Mouse (Mus musculus) spleen, postnatal 10 days (tissue): Measurements from ENCODE around the gene Sit1.

Source experiments
- DNase-seq, 2 experiments: peaks; one replicate each; pipeline ENCODE4 v3.0.0; 2021 to 2022; ENCODE audit warnings: low spot score in 2 of 2

Sit1 gene

DNA sequence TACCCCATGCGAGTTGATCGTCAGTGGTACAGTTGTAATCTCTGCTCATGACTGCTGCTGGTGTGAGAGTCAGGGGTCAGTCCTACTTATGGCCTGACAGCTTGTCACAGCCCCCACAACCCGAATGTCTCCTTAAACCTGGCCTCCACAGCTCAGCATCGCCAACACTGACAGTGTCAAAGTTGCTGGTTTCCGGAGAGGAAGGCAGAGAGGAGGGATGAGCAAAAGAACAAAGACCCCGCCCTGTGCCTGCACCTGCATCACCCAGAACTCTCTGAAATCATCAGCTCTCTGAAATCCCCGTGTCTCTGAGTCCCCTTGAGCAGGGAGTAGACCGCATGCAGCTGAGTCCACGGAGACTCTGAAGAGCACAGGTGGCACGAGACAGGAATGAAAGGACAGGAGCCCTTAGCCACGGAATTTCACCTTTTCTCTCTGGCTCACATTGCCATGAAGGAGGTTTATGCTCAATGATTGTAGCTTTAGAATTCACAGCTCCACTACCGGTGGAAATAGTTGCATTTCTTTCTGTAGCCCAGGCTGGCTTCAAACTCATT lies at the start of gene Sit1:
Gene Sit1, minus strand, starts transcription at position 200 of the 557 bp plus-strand sequence.
- peak in 1 of 2 experiments; percentile 41 for DNase-seq

DNA sequence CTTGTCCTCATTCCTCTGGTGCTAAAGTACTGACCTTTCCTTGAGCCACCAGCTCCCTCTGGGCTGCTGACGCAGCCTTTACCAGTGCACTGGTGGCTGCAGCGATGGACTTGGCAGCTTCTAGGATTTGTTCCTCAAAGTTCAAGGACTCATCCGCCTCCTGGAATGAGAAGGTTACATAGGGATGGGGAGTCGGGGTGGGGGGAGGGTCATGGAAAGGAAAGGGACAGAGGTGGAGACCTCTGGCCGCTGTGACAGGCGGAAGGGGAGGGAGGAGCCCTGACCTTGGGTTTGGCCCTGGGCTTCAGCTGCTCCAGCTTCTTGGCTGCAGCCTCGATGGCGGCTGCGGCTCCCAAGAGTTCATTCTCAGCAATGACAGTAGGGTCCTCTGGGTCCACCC lies 49.7 kb upstream of the Sit1 start:
- no peak for DNase-seq

DNA sequence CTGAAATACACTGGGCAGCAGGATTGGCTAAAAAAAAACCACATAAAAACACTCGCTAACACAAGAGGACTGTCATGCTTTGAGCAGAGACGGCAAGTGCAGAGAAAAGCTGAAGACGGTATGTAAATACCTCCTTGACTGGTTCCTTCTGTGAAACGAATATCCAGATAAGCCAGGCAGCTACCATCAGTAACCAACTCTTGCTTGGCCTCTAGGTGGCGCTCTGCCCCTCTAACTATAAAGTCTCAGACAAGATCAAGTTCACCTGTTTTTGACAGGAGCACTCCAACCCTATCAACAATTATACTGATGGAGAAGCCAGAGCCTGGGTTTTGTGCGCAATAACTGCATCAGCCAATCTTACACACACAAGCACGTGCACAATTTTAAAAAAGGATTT lies 47.0 kb upstream of the Sit1 start:
- peak; percentile 73 to 89 for DNase-seq

DNA sequence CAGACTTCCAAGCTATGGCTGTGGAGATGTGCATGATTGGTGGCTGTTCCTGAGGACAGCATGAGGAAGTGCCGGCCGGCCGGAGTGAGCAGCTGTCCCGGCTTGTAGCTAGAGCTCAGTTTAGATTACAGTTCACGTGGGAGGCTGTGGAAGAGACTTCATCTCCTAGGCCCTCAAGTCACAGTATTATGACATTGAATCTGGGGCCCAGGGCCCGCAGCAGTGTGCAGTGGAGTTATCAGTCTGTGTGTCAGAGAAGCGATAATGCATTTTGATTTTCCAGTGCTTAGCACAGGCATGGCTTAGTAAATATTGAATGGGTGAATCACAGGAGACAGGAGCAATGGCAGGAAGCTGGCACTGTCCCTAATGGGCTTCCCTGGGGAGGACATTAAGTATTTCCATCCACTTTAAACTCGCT lies 46.6 kb upstream of the Sit1 start:
- DNase-seq = no peak

DNA sequence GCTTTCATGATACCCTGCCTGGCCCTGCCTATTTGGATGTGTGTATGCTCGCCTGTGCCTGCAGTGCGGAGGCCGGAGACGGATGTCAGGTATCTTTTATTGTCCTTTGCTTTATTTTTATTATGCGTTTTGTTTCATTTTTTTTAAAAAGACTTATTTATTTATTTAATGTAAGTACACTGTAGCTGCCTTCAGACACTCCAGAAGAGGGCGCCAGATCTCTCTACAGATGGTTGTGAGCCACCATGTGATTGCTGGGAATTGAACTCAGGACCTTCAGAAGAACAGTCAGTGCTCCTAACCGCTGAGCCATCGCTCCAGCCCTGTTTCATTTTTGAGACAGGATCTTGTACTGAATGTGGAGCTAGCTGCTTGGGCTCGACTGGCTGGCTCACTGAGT lies 45.0 kb upstream of the Sit1 start:
- DNase-seq = no peak

DNA sequence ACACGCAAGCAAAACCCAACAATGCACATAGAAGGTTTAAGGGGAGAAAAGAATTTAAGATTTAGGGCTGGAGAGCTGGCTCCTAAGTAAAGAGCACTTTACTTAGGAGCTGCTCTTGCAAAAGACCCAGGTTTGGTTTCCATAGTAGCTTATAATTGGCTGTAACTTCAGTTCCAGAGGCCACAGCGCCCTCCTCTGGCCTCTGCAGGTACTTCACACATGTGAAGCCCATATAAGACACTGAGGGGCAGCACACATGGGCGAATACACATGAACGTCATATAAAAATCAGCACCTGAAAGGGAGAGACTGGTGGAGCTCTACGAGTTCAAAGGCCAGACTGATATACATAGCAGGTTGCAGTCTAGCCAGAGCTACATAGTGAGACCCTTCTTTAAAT lies 44.3 kb upstream of the Sit1 start:
- DNase-seq = peak in 1 of 2 experiments; percentile 52

DNA sequence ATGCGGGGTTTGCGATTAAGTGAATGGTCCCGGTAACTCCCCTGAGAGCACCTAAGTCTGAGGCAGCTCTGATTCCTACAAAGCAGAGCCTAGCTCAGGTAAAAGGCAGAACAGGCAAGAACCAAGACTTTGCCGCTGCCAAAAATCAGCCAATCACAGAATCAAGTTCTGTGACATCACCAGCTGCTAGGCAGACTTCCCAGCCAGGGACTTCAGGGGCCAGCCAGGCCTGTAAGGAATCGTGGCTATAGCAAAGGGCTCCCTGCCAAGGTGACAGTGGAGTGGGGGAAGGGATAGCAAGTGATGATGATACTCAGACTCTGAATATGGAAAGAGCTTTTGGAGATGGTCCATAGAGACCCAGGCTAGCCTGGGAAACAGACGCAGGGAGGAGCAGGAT lies 36.4 kb upstream of the Sit1 start:
- peak; percentile 84 to 88 for DNase-seq

DNA sequence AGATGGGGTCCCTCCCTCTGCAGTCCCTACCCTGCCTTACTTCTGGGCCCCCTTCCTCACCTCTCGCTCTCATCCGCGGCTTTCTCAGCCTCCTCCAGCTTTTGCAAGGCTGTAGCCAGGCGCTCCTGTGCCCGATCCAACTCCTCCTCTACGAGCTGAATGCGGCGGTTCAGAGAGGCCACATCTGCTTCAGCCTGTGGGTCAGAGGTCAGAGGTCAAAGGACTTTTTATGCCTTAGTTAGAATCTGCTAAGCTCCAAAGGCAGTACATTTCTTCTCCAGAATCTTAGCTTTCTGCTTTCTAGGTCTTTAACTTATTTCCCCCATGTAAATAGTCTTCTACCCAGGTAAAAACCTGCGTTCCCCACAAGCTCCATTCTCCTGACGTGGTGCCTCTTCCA lies 36.0 kb upstream of the Sit1 start:
- peak in 1 of 2 experiments; percentile 15 for DNase-seq

DNA sequence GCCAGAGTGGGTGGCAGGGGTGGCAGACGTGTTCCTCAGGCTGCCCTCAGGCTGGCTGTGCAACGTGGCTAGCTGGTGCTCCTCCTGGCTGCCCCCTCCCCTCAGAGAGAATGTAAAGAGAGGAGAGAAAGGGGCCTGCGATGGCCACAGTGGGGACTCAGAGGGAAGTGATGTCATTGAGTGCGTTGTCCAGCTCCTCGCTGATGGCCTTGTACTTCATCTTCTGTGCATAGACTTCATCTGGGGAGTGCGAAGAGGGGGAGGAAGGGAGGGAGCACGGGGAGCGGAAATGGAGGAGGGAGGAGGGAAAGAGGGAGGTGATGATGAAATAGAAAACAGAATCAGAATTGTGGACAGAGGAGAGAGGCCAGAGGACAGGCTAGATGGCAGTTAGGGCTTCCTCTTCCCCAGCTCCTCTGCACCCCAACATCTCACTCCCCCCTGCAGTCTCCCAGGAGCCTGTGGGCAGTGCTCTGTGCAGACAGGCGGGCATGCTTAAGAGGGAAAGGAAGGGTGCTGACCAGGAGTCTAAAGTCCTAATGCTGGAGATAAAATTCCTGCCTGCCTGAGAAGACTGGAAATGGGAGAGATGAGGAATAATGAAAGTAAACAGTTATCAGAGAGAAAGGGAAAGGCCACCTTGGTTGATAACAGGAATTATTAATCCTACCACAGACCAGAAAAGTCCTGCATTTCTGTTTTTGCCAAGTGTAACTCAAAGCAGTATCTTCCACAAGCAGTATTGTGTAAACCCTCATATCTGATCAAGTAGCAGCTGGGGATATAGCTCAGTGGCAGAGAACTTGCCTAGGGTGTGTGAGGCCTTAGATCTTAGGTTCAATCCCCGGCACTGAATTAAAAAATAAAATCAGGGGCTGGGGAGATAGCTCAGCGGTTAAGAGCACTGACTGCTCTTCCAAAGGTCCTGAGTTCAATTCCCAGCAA lies 32.5 kb upstream of the Sit1 start:
- DNase-seq = no peak

DNA sequence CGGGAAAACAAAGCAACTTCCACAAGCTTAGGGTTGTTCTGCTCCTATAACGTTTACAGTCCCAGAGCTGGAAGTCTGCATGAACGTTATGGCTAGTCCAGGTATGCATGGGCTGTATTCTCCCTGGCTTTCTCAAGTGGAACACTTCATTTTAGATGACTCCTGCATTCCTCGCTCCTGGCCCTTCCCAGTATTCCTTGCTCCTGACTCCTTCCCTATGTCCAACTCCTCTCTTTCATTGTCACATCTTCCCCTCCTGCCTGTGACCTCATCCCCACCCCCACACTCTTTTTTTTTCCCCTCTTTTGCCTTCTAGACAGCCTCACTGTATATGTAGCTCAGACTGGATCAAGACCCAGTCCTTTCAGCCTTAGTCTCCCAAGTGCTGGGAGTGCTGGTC lies 30.3 kb upstream of the Sit1 start:
- no peak for DNase-seq

DNA sequence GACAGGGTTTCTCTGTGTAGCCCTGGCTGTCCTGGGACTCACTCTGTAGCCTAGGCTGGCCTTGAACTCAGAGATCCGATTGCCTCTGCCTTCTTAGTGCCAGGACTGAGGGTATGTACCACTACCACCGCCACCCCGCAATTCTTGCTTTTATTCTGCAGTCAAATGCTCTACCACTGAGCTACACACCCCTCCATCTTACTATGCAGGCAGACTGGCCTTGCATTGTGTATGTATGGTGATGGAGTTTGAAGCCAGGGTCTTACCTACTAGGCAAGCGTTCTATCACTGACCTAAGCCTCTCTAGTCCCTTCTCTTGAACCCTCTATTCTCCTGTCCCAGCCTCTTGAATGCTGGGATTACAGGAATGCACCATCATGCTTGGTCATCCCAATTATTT lies 29.8 kb upstream of the Sit1 start:
- no peak for DNase-seq

DNA sequence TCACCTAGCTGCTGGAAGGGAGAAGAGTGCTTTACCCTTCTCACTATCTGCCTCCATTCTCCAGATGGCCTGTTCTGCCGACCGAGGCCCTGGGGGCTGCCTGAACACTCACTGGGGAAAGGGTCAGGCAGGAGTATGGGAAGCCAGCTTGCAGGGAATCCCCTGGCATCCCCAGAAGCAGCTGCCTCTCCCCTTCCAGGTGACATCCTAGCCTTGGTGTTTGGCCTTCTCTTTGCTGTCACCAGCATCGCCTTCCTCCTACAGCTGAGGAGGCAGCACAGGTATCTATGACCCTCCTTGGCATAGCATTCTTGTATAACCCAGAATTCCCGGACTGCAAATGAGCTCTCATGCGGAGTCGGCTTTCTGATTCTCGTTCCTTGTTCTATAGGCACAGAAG lies 29.1 kb upstream of the Sit1 start:
- DNase-seq = no peak

DNA sequence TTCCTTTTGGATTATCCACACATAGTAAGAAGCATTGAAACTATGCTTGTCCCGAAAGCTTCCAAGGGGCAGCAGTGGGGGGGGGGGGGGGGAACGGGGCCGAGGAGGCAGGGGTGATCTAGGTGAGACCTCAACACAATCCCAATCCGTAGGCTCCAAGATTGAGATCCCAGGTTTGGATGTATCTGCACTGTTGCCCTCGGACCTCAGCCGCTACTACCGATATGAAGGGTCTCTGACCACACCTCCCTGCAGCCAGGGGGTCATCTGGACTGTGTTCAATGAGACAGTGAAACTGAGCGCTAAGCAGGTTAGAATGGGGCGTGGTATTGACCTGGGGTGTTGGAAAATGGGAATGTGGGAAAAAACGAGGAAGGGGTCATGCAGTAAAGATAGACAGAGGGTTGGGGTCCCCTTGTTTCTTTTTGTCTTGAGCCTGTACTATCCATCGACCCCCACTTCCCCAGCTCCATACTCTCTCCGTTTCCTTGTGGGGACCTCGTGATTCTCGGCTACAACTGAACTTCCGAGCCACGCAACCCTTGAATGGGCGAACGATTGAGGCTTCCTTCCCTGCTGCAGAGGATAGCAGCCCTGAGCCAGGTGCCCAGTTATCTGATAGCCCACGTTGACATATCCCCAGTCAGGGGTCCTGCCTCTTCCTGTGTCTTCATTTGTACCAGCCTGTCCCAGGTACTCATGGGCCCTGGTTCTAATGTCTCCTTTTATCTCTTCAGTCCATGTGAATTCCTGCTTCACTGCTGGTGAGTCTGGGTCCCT lies 28.3 kb upstream of the Sit1 start:
- DNase-seq = no peak

DNA sequence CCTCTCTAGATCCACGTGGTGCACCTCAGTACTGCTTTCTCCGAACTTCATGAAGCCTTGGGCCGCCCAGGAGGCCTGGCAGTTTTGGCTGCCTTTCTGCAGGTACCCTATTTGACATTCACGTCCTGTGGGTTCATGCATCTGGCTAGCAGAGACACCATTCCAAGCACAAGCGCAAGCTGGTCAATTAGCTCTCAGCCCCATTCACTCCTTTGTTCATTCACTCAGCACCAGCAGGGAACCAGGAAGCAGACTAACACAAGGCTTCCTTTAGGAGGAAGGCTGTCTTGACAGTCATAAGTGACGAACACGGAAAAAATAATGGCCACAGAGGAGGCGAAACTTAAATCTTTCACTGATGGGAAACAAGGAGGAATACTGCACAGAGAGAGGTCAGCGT lies 25.6 kb upstream of the Sit1 start:
- no peak for DNase-seq

DNA sequence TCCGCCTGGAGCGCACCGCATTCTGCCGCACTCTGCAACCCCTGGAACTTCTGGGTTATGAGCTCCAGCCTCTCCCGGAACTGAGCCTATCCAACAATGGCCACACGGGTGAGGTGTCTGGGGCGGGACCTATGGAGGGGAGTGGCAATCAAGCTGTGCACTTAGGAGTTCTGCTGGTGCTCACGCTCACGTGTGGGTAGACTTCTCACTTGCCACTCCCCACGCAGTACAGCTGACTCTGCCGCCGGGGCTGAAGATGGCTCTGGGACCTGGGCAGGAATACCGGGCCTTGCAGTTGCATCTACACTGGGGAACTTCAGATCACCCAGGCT lies 25.1 kb upstream of the Sit1 start:
- peak; percentile 38 to 67 for DNase-seq

DNA sequence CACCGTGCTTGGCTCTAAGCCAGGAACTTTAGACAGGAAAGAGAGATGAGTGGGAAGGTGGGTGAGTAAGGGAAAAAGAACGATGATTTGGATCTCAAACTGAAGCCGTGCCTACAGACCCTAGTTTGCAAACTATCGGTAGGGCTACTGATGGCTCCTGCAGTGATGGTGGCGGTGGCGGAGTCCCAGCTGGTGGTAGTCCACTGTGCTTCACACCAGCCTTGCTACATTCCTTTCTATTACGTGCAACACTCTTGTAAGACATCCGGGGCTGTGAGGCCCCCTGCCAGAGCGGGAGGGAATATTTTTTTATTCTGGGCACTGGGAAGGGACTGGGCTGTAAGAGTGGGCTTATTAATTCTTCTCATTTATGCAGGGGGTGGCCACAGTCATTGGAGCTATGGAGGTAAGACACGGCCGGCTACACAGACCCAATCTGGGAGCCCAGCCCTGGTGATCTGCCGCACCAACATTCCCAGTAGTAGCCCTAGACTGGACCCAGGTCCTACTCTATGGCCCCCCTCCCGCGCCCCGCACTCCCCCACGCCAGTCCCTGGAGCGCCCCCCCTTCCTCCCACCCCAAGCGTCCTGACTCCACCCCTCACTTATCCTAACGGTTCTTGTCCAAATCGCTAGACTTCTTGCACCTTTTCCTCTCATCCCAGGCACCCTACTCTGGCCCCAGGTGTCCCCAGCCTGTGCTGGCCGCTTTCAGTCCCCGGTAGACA lies 24.6 kb upstream of the Sit1 start:
- DNase-seq = no peak

DNA sequence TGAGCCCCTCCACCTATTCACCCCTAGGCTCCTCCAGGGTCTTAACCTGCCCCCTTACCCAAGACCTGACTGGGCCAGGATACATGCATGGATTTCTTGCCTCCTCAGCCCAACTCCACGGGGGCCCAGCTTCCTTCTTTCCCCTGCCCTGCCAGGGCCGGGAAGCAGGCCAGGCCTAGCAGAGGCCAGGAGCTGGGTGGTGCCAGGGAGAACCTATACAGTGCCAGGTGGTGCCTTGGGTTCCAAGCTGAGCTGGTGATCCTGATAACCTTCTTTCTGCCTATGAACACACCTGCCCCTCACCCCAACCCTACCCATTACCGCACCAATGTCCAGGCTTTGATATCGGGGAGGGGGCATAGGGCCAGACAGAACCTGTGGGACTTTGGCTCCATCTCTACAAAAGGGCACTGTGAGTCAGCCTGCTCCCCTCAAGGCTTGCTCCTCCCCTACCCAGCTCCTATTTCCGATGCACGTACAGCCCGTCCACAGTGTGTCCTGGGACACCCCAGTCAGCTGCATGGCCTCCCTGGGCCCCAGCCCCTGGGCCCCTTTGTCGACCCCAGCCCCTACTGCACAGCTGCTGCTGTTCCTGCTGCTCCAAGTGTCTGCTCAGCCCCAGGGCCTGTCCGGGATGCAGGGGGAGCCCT lies 23.1 kb upstream of the Sit1 start, which contains the start of gene Car9:
Gene Car9, plus strand, starts transcription at position 431 of the 650 bp plus-strand sequence.
- no peak for DNase-seq

DNA sequence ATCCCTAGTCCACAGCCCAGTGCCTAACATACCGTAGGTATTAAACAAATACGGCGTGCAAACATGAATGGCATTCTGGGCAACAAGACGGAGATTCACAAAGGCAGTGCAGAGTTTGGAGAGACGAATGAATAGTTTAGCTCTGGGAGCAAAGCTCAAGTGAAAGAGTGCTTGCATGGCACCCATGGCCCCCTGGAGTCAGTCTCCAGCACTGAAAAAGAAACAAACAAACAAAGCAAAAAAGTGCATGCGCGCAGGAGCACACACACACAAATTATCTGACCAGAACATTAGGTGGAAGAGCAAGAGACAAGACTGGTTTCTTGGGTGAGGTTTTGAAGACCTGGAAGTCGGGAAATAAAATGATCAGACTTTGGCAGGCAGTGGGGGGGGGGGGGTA lies 22.5 kb upstream of the Sit1 start:
- DNase-seq = no peak

DNA sequence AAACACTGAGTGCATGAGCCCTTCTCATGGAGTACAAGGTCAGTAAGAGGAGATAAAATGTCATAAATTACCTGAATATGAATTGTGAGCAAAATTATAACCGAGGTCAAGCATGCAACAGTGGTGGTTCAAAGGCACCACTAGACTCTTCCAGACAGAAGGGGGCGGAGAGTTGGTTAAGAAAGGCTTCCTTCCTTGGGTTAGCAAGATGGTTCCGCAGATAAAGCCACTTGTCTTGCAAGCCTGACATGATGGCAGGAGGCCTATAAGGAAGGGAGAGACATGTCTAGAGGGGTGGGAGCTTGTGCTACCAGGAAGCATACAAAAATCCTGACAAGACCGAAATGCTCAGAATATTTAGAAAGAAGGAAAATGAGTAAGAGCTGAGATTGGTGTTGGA lies 20.7 kb upstream of the Sit1 start:
- no peak for DNase-seq

DNA sequence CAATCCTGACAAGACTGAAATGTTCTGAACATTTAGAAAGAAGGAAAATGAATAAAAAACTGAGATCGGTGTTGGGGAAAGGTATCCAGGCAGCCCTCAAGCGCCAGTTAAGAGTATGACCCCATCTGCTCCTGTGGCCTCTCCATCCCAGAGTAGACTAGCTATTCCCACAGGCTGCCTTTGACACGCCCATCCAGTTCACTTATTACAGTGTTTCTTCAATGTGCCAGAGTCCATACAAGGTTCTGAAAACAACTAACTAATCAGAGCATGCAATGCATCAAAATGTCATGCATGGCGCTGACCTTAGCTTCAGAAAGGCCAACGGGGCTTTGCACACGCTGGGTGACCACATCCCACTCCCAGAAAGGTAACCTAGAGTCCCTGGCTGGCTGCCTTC lies 20.0 kb upstream of the Sit1 start:
- no peak for DNase-seq

DNA sequence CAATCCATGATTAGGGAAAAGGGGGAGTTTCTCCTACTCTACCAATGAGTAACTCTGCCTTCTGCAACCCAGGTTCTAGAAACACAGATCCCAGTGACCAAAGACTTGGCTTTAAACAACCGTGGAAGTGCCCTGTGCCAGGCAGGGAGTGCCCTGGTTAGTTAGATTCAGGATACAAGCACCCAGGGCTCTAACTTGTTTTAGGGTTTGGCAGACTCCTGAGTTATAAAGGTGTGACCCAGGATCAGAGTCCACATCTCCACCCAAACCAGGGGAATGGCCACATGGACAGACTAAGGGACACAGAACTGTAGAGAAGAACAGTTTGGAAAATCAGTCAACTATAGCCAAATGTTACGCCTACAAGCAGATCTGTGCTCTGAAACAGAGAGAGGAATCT lies 19.5 kb upstream of the Sit1 start:
- no peak for DNase-seq
